Mouse (Mus musculus): ENCODE measurements around the gene Hils1. TPM values are rescaled to one million over a fixed set of nuclear protein-coding genes. Genes with fewer than 3 reads are reported as not detected.

The Hils1 gene
- total and polyA plus RNA-seq, 3 experiments = not detected

- TF ChIP-seq MAFK (IDR thresholded peaks at IDR 0.05; ENCODE audit: borderline replicate concordance, low read depth, low read length) = no peak
- peak; percentile 82 for TF ChIP-seq TBP (IDR thresholded peaks at IDR 0.05; ENCODE audit: low read depth, low read length)
- no peak for TF ChIP-seq UBTF (IDR thresholded peaks at IDR 0.05; ENCODE audit: borderline replicate concordance, insufficient read depth, low read depth, low read length)
- TF ChIP-seq NRF1 (IDR thresholded peaks at IDR 0.05; ENCODE audit: insufficient read depth, low read depth, low read length, poor library complexity, severe bottlenecking) = peak; percentile 99; the same call in 1 of the 2 replicates
- no peak for TF ChIP-seq KAT2A (conservative IDR thresholded peaks at IDR 0.05; ENCODE audit: low read depth, low read length)
- TF ChIP-seq ELF1 (IDR thresholded peaks at IDR 0.05; ENCODE audit: low read depth, low read length) = peak; percentile 53; the same call in 1 of the 2 replicates
- peak; percentile 94 to 99 (median 99) for TF ChIP-seq CTCF (IDR thresholded peaks at IDR 0.05 in 2 of 3, conservative IDR thresholded peaks at IDR 0.05 in 1 of 3; ENCODE audit: control insufficient read depth in 1 of 3, insufficient read depth in 1 of 3, low read depth in 2 of 3, low read length in 3 of 3, poor library complexity in 1 of 3, severe bottlenecking in 1 of 3)
- TF ChIP-seq MYC (IDR thresholded peaks at IDR 0.05; ENCODE audit: low read depth, low read length) = no peak
These were observed 11.6 kb downstream of the Hils1 start (continued) for GRCm38 (mm10) chr11:94978947-94979346.

GRCm38 (mm10) chr11:94979462-94980179 lies 12.2 kb downstream of the Hils1 start:
- Histone ChIP-seq H3K79me2 (ENCODE audit: control insufficient read depth, insufficient read depth, low read length, poor library complexity) (no peaks in the 10 kb centered on the region), H3K9ac (ENCODE audit: control insufficient read depth, low read depth, low read length, poor library complexity, severe bottlenecking) (peak overlapping the region; percentile 58), H3K27ac (ENCODE audit: control insufficient read depth, low read depth, low read length) (0 out of 2 replicates have a peak overlapping the region, but pooled peaks have one; percentile 5), H3K4me3 (ENCODE audit: control insufficient read depth in 1 of 2, insufficient read depth in 1 of 2, low read depth in 2 of 2, low read length in 2 of 2) (peak overlapping the region; percentile 42 to 50), H3K9me3 (replicated peaks; ENCODE audit: insufficient read depth, low read length) (no peaks in the 10 kb centered on the region), H3K4me1 (ENCODE audit: control insufficient read depth in 1 of 2, insufficient read depth in 2 of 2, low read length in 2 of 2) (peaks cover 2 to 8% of the 10 kb centered on the region in 2 experiments; a peak in 3 of 4 replicates), H3K27me3 (ENCODE audit: control insufficient read depth in 1 of 2, insufficient read depth in 2 of 2, low read length in 2 of 2) (no peaks in the 10 kb centered on the region), H3K36me3 (ENCODE audit: control insufficient read depth in 1 of 2, insufficient read depth in 2 of 2, low read length in 2 of 2) (peaks cover 0 to 11% of the 10 kb centered on the region in 2 experiments; a peak in 2 of 4 replicates)
- no peak for TF ChIP-seq MXI1 (IDR thresholded peaks at IDR 0.05; ENCODE audit: low read depth, low read length)
- no peak for TF ChIP-seq ZC3H11A (IDR thresholded peaks at IDR 0.05; ENCODE audit: low read depth, low read length)
- TF ChIP-seq EP300 (IDR thresholded peaks at IDR 0.05; ENCODE audit: low read depth in 1 of 2, low read length in 2 of 2) = no peak
- TF ChIP-seq POLR2AphosphoS5 (IDR thresholded peaks at IDR 0.05; ENCODE audit: borderline replicate concordance, low read depth, low read length) = no peak
- no peak for TF ChIP-seq E2F4 (IDR thresholded peaks at IDR 0.05; ENCODE audit: borderline replicate concordance, low read depth, low read length)
- TF ChIP-seq TAL1 (IDR thresholded peaks at IDR 0.05; ENCODE audit: low read length) = peak; percentile 30; the same call in 1 of the 2 replicates
- peak; percentile 28 for DNase-seq (ENCODE audit: low read depth, low spot score)

DNA sequence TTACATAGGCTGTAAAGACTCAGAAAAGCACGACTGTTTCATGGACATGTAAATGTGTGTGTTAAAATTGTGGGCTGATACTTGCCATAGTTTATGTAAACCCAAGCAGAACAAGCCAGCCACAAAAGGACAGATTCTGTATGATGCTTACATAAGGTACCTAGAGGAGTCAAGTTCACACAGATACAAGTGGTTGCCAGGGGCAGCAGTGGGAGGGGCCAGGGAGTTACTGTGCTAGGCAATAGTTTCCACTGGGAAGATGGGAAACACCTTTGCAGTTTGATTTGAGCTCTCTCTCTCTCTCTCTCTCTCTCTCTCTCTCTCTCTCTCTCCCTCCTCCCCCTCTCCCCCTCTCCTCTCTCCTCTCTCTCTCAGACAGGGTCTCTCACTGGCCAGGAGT lies 17.7 kb downstream of the Hils1 start:
- H3K9ac ChIP-seq (ENCODE audit: control insufficient read depth, low read depth, low read length, poor library complexity, severe bottlenecking) = no peak overlapping the region
- peaks cover 13 to 24% of the 10 kb centered on the region in 2 experiments for H3K4me1 ChIP-seq (ENCODE audit: control insufficient read depth in 1 of 2, insufficient read depth in 2 of 2, low read length in 2 of 2)
- H3K36me3 ChIP-seq (ENCODE audit: control insufficient read depth in 1 of 2, insufficient read depth in 2 of 2, low read length in 2 of 2) = peaks cover 0 to 20% of the 10 kb centered on the region in 2 experiments; a peak in 2 of 4 replicates
- H3K27ac ChIP-seq (ENCODE audit: control insufficient read depth, low read depth, low read length) = no peak overlapping the region
- H3K4me3 ChIP-seq (ENCODE audit: control insufficient read depth in 1 of 2, insufficient read depth in 1 of 2, low read depth in 2 of 2, low read length in 2 of 2) = no peak overlapping the region
- H3K9me3 ChIP-seq (replicated peaks; ENCODE audit: insufficient read depth, low read length) = no peaks in the 10 kb centered on the region
- peak; percentile 29 for DNase-seq (ENCODE audit: low read depth, low spot score)
- H3K79me2 ChIP-seq (ENCODE audit: control insufficient read depth, insufficient read depth, low read length, poor library complexity) = peaks cover 3% of the 10 kb centered on the region
- TF ChIP-seq NELFE (IDR thresholded peaks at IDR 0.05; ENCODE audit: low read depth, low read length) (no peak), ETS1 (IDR thresholded peaks at IDR 0.05; ENCODE audit: low read depth, low read length) (no peak), KAT2A (conservative IDR thresholded peaks at IDR 0.05; ENCODE audit: low read depth, low read length) (no peak), MAFK (IDR thresholded peaks at IDR 0.05; ENCODE audit: borderline replicate concordance, low read depth, low read length) (no peak), RAD21 (IDR thresholded peaks at IDR 0.05; ENCODE audit: low read depth, low read length) (no peak), E2F4 (IDR thresholded peaks at IDR 0.05; ENCODE audit: borderline replicate concordance, low read depth, low read length) (no peak), UBTF (IDR thresholded peaks at IDR 0.05; ENCODE audit: borderline replicate concordance, insufficient read depth, low read depth, low read length) (no peak), CTCF (IDR thresholded peaks at IDR 0.05 in 2 of 3, conservative IDR thresholded peaks at IDR 0.05 in 1 of 3; ENCODE audit: control insufficient read depth in 1 of 3, insufficient read depth in 1 of 3, low read depth in 2 of 3, low read length in 3 of 3, poor library complexity in 1 of 3, severe bottlenecking in 1 of 3) (no peak), CHD2 (IDR thresholded peaks at IDR 0.05; ENCODE audit: low read length) (no peak), TAL1 (IDR thresholded peaks at IDR 0.05; ENCODE audit: low read length) (no peak), SMC3 (IDR thresholded peaks at IDR 0.05; ENCODE audit: low read depth, low read length) (no peak), MEF2A (IDR thresholded peaks at IDR 0.05; ENCODE audit: extremely low read depth, insufficient replicate concordance, low read depth, low read length, poor library complexity, severe bottlenecking) (no peak), GATA1 (IDR thresholded peaks at IDR 0.05; ENCODE audit: low read depth, low read length) (no peak), ZNF384 (IDR thresholded peaks at IDR 0.05; ENCODE audit: low read depth, low read length) (no peak)
- no peaks in the 10 kb centered on the region for H3K27me3 ChIP-seq (ENCODE audit: control insufficient read depth in 1 of 2, insufficient read depth in 2 of 2, low read length in 2 of 2)
